7 mouse cellular contexts compared by ENCODE assay signal in the genomic region with DNA sequence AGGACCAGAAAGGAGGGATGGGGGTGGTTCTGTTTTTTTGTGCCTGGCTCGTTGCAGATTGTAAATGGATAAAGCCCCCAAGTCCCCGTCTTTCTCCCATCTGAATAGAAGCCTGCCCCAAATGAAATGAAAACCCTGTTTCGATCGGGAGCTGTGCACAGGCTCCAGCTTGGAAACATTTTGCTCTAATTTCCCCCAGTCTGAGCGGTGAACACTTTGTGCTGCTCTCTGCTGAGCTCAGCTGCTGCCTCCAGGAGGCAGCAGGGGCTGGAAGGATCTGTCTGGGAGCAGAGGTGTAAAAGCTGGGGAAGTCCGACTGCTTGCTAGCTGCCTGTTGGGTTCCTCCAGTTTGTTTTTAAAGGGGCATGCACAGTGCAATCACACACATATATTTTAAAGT. TPM values are rescaled to one million over a fixed set of nuclear protein-coding genes. Genes with fewer than 3 reads are reported as not detected.
DNase-seq lines count a peak whose midpoint lies in the region; ATAC-seq and TF ChIP-seq lines count a peak whose summit lies in the region.

No protein-coding gene starts in this region.

- DNase-seq in ES-CJ7 (ENCODE audit: low read depth, low spot score): peak; percentile 27
- DNase-seq in adrenal gland, postnatal 25 days: peak; percentile 47
- peak; percentile 77 for DNase-seq in gastrocnemius, adult 2 months
- peak; percentile 76 for DNase-seq in limb, embryonic 11.5 days (ENCODE audit: low spot score)
- peak; percentile 86 for DNase-seq in midbrain, embryonic 14.5 days
- peak; percentile 53 to 64 for DNase-seq in urinary bladder, postnatal 4 days (ENCODE audit: low spot score in 2 of 2)

- H3K9me3 ChIP-seq in intestine, embryonic 15.5 days: no peaks in the 10 kb centered on the region
- H3K9me3 ChIP-seq in limb, embryonic 11.5 days (ENCODE audit: control insufficient read depth, low read length): no peaks in the 10 kb centered on the region
- H3K9me3 ChIP-seq in midbrain, embryonic 14.5 days (ENCODE audit: control insufficient read depth, low read length): no peaks in the 10 kb centered on the region

- intact Hi-C loops in gastrocnemius, adult 2 months (cut with DNase I): loop anchor here (1.0 to 5.0 kb wide), 4 partner anchors 62 to 384 kb away; no protein-coding TSS in a partner anchor

- 3% methylated on average over 6 of the region's 6 CpGs for WGBS in intestine, embryonic 15.5 days
- whole genome bisulfite sequencing in limb, embryonic 11.5 days: 7% methylated on average over 6 of the region's 6 CpGs
- under 1% methylated on average over 6 of the region's 6 CpGs for WGBS in midbrain, embryonic 14.5 days

- peak overlapping the region; percentile 83 for H3K27ac ChIP-seq in gastrocnemius, adult 2 months
- H3K27ac ChIP-seq in intestine, embryonic 15.5 days: peak overlapping the region; percentile 29; the same call in 1 of the 2 replicates
- peak overlapping the region; percentile 53; the same call in 1 of the 2 replicates for H3K27ac ChIP-seq in limb, embryonic 11.5 days (replicated peaks; ENCODE audit: low read depth, low read length)
- H3K27ac ChIP-seq in midbrain, embryonic 14.5 days (replicated peaks; ENCODE audit: low read depth, low read length): peak overlapping the region; percentile 58

- 0 out of 2 replicates have a peak overlapping the region, but pooled peaks have one; percentile 15 for H3K9ac ChIP-seq in intestine, embryonic 15.5 days
- peak overlapping the region; percentile 79 for H3K9ac ChIP-seq in limb, embryonic 11.5 days (ENCODE audit: low read length)
- H3K9ac ChIP-seq in midbrain, embryonic 14.5 days (replicated peaks; ENCODE audit: low read length): peak overlapping the region; percentile 50; the same call in 1 of the 2 replicates

- H3K27me3 ChIP-seq in intestine, embryonic 15.5 days (replicated peaks): no peaks in the 10 kb centered on the region; the same call in 1 of the 2 replicates
- peaks cover 2% of the 10 kb centered on the region; the same call in 1 of the 2 replicates for H3K27me3 ChIP-seq in limb, embryonic 11.5 days (ENCODE audit: control insufficient read depth, insufficient read depth, low read length)
- H3K27me3 ChIP-seq in midbrain, embryonic 14.5 days (ENCODE audit: control insufficient read depth, insufficient read depth, low read length): peaks cover 14% of the 10 kb centered on the region

- peak; percentile 86 for TF ChIP-seq CTCF in gastrocnemius, adult 2 months (IDR thresholded peaks at IDR 0.05)

- no peaks in the 10 kb centered on the region for H3K36me3 ChIP-seq in intestine, embryonic 15.5 days
- H3K36me3 ChIP-seq in limb, embryonic 11.5 days (ENCODE audit: control insufficient read depth, insufficient read depth, low read length): no peaks in the 10 kb centered on the region
- H3K36me3 ChIP-seq in midbrain, embryonic 14.5 days (ENCODE audit: control insufficient read depth, insufficient read depth, low read length): no peaks in the 10 kb centered on the region

- H3K4me3 ChIP-seq in gastrocnemius, adult 2 months: peak overlapping the region; percentile 77
- H3K4me3 ChIP-seq in intestine, embryonic 15.5 days (replicated peaks): peak overlapping the region; percentile 44
- H3K4me3 ChIP-seq in limb, embryonic 11.5 days (ENCODE audit: low read depth, low read length): peak overlapping the region; percentile 52
- H3K4me3 ChIP-seq in midbrain, embryonic 14.5 days (replicated peaks; ENCODE audit: low read depth, low read length): peak overlapping the region; percentile 41

- H3K4me2 ChIP-seq in intestine, embryonic 15.5 days (replicated peaks): peak overlapping the region; percentile 75
- peak overlapping the region; percentile 65 for H3K4me2 ChIP-seq in limb, embryonic 11.5 days (ENCODE audit: low read depth, severe bottlenecking)
- H3K4me2 ChIP-seq in midbrain, embryonic 14.5 days (ENCODE audit: low read length): peak overlapping the region; percentile 63

- peaks cover 24% of the 10 kb centered on the region for H3K4me1 ChIP-seq in intestine, embryonic 15.5 days (replicated peaks)
- peaks cover 17% of the 10 kb centered on the region for H3K4me1 ChIP-seq in limb, embryonic 11.5 days (ENCODE audit: control insufficient read depth, insufficient read depth, low read length)
- peaks cover 48% of the 10 kb centered on the region for H3K4me1 ChIP-seq in midbrain, embryonic 14.5 days (ENCODE audit: control insufficient read depth, insufficient read depth, low read length)

- ATAC-seq in intestine, embryonic 15.5 days: peak; percentile 44; the same call in 1 of the 2 replicates
- 0 out of 2 replicates have a peak, but pooled peaks have one; percentile 52 for ATAC-seq in limb, embryonic 11.5 days (ENCODE audit: insufficient number of reproducible peaks, low FRiP score, low TSS enrichment, low read depth)
- ATAC-seq in midbrain, embryonic 14.5 days (ENCODE audit: low FRiP score, low TSS enrichment): peak; percentile 38; the same call in 1 of the 2 replicates

RNA-seq across cellular contexts. Expression of gene Ackr3, which starts 1.4 kb away (rescaled TPM):
- total RNA-seq in adrenal gland, postnatal 25 days (2021): 71.5 and 101 TPM in 2 replicates
- 10 to 100 TPM; 10.7 to 17.2 TPM for total RNA-seq in gastrocnemius, adult 2 months (2021)
- polyA plus RNA-seq in intestine, embryonic 15.5 days (2015; fragmentation: Nextera tagmentation; extraction: Ambion mirVana): 13.0 and 13.3 TPM in 2 replicates
- 22.5 and 26.0 TPM in 2 replicates for polyA plus RNA-seq in limb, embryonic 11.5 days (2014; fragmentation: Nextera tagmentation; extraction: Ambion mirVana)
- 12.8 and 13.6 TPM in 2 replicates for polyA plus RNA-seq in midbrain, embryonic 14.5 days (2014; fragmentation: Nextera tagmentation; extraction: Ambion mirVana)

RNA-seq across cellular contexts. Expression of gene Iqca, which starts 52.0 kb away (rescaled TPM):
- total RNA-seq in adrenal gland, postnatal 25 days (2021): not detected in 2 replicates
- total RNA-seq in gastrocnemius, adult 2 months (2021): not detected
- 0.09 and 0.24 TPM in 2 replicates for polyA plus RNA-seq in intestine, embryonic 15.5 days (2015; fragmentation: Nextera tagmentation; extraction: Ambion mirVana)
- polyA plus RNA-seq in limb, embryonic 11.5 days (2014; fragmentation: Nextera tagmentation; extraction: Ambion mirVana): 0.18 and 0.27 TPM in 2 replicates
- polyA plus RNA-seq in midbrain, embryonic 14.5 days (2014; fragmentation: Nextera tagmentation; extraction: Ambion mirVana): 0.20 and 0.31 TPM in 2 replicates

Comparison
In these comparisons a context has a peak if more than half of its experiments do, and no peak if none do; other contexts are left out.
1. Peak in every context shown above with its lines: DNase-seq, ATAC-seq, H3K4me3 ChIP-seq and H3K27ac ChIP-seq.
2. DNase-seq: peak in every context shown above with its lines; median percentile 86 in midbrain, embryonic 14.5 days; 77 in gastrocnemius, adult 2 months; 76 in limb, embryonic 11.5 days; 58 in urinary bladder, postnatal 4 days; 47 in adrenal gland, postnatal 25 days; 27 in ES-CJ7.
3. H3K27ac ChIP-seq: peak in every context shown above with its lines; median percentile 83 in gastrocnemius, adult 2 months; 58 in midbrain, embryonic 14.5 days; 53 in limb, embryonic 11.5 days; 29 in intestine, embryonic 15.5 days.
4. H3K9ac ChIP-seq: peak in every context shown above with its lines; median percentile 79 in limb, embryonic 11.5 days; 50 in midbrain, embryonic 14.5 days; 15 in intestine, embryonic 15.5 days.